ENCODE assay signal across 26 mouse cellular contexts in the genomic region with DNA sequence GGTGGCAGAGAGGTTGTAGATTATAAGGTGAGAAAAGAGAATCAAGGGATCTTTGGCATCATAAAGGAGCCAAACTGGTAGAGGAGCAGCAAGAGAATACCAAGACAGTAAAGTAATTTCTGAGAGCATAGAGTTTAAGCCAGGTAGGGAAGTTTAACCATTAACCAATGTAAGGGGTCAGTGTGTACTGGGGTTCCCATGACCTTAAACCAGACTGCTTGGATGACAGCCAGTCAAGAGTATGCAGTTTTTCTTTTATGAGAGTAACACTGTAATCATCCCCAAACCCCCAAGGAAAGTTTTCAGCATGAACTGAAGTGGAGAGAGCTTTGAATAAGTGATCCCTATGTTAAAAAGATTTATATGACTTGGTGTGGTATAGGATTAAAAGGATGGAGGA. TPM values are rescaled to one million over a fixed set of nuclear protein-coding genes. Genes with fewer than 3 reads are reported as not detected.
DNase-seq lines count a peak whose midpoint lies in the region; ATAC-seq and TF ChIP-seq lines count a peak whose summit lies in the region.
"Had no signal": no experiment of that assay in that cellular context is flagged by ENCODE, and none has a peak within 500 bp of the region (broad histone marks: within the 10 kb centered on the region; RNA-seq: fewer than 3 reads in every experiment).

No protein-coding gene starts in this region.

- no peaks in the 10 kb centered on the region for H3K27me3 ChIP-seq in kidney, embryonic 16.5 days (ENCODE audit: insufficient read depth, low read length)
- no peaks in the 10 kb centered on the region for H3K27me3 ChIP-seq in kidney, embryonic 14.5 days (ENCODE audit: control insufficient read depth, insufficient read depth, low read length)
- H3K27me3 ChIP-seq in intestine, embryonic 16.5 days (replicated peaks; ENCODE audit: control insufficient read depth, insufficient read depth, low read length), result no peaks in the 10 kb centered on the region
- no peaks in the 10 kb centered on the region for H3K27me3 ChIP-seq in heart, adult 2 months (ENCODE audit: control insufficient read depth, insufficient read depth, low read length)
- H3K27me3 ChIP-seq: embryonic facial prominence, embryonic 13.5 days; forebrain, embryonic 12.5 days; heart, embryonic 12.5 days had no signal

- no peaks in the 10 kb centered on the region for H3K9me3 ChIP-seq in kidney, embryonic 16.5 days (ENCODE audit: low read length)
- no peaks in the 10 kb centered on the region for H3K9me3 ChIP-seq in kidney, embryonic 14.5 days (ENCODE audit: control insufficient read depth, low read length)
- H3K9me3 ChIP-seq in intestine, embryonic 16.5 days (ENCODE audit: control insufficient read depth, low read length), result no peaks in the 10 kb centered on the region
- H3K9me3 ChIP-seq: embryonic facial prominence, embryonic 13.5 days; forebrain, embryonic 12.5 days; heart, embryonic 12.5 days; hindbrain, embryonic 10.5 days had no signal

- no peaks in the 10 kb centered on the region for H3K4me1 ChIP-seq in kidney, embryonic 16.5 days (ENCODE audit: insufficient read depth, low read length)
- H3K4me1 ChIP-seq in kidney, embryonic 14.5 days (ENCODE audit: control insufficient read depth, insufficient read depth, low read length), result no peaks in the 10 kb centered on the region
- no peaks in the 10 kb centered on the region for H3K4me1 ChIP-seq in intestine, embryonic 16.5 days (ENCODE audit: control insufficient read depth, insufficient read depth, low read length)
- no peaks in the 10 kb centered on the region for H3K4me1 ChIP-seq in heart, adult 2 months (ENCODE audit: control insufficient read depth, insufficient read depth, low read length)
- H3K4me1 ChIP-seq: embryonic facial prominence, embryonic 13.5 days; forebrain, embryonic 12.5 days; heart, embryonic 12.5 days; hindbrain, embryonic 10.5 days had no signal

- intact Hi-C loops in heart, adult 2 months (cut with DNase I), result no loop called here

- ATAC-seq in kidney, embryonic 16.5 days (ENCODE audit: low FRiP score, low TSS enrichment), result no peak
- ATAC-seq in kidney, embryonic 14.5 days (ENCODE audit: low FRiP score, low TSS enrichment), result no peak
- ATAC-seq in intestine, embryonic 16.5 days, result peak; percentile 44; the same call in 1 of the 2 replicates
- ATAC-seq: activated CD4-positive, CD25-positive, alpha-beta regulatory T cell, adult 4 months; forebrain, embryonic 16.5 days had no signal

- no peaks in the 10 kb centered on the region for H3K79me2 ChIP-seq in heart, adult 2 months (replicated peaks; ENCODE audit: control insufficient read depth, insufficient read depth, low read length)

- no peak overlapping the region for H3K9ac ChIP-seq in kidney, embryonic 16.5 days (replicated peaks; ENCODE audit: low read length)
- H3K9ac ChIP-seq in kidney, embryonic 14.5 days (ENCODE audit: low read depth, low read length), result no peak overlapping the region
- H3K9ac ChIP-seq in intestine, embryonic 16.5 days (ENCODE audit: low read depth, low read length), result no peak overlapping the region
- no peak overlapping the region for H3K9ac ChIP-seq in heart, adult 2 months (ENCODE audit: low read depth, low read length)
- H3K9ac ChIP-seq: embryonic facial prominence, embryonic 13.5 days; forebrain, embryonic 12.5 days; heart, embryonic 12.5 days had no signal

- TF ChIP-seq EP300 in heart, adult 2 months (IDR thresholded peaks at IDR 0.05; ENCODE audit: insufficient read depth, low read depth, low read length), result no peak

- no peak for TF ChIP-seq POLR2A in heart, adult 2 months (IDR thresholded peaks at IDR 0.05; ENCODE audit: insufficient read depth, low read depth, low read length)

- no peak overlapping the region for H3K4me2 ChIP-seq in kidney, embryonic 16.5 days (replicated peaks; ENCODE audit: low read depth, low read length)
- H3K4me2 ChIP-seq in kidney, embryonic 14.5 days (replicated peaks; ENCODE audit: low read depth, low read length), result no peak overlapping the region
- no peak overlapping the region for H3K4me2 ChIP-seq in intestine, embryonic 16.5 days (ENCODE audit: low read depth, low read length)
- H3K4me2 ChIP-seq: embryonic facial prominence, embryonic 13.5 days; forebrain, embryonic 12.5 days; heart, embryonic 12.5 days had no signal

- TF ChIP-seq CTCF in heart, adult 2 months (IDR thresholded peaks at IDR 0.05), result no peak

- H3K4me3 ChIP-seq in kidney, embryonic 16.5 days (ENCODE audit: low read length), result no peak overlapping the region
- H3K4me3 ChIP-seq in kidney, embryonic 14.5 days (ENCODE audit: low read length), result no peak overlapping the region
- H3K4me3 ChIP-seq in intestine, embryonic 16.5 days (ENCODE audit: low read length), result no peak overlapping the region
- H3K4me3 ChIP-seq in heart, adult 2 months, result no peak overlapping the region
- H3K4me3 ChIP-seq: embryonic facial prominence, embryonic 13.5 days; forebrain, embryonic 12.5 days; heart, embryonic 12.5 days; hindbrain, embryonic 10.5 days had no signal

- DNase-seq in kidney, adult 11 months, result peak; percentile 45
- peak; percentile 41 for DNase-seq in kidney, postnatal 10 days
- DNase-seq in heart, adult 2 months, result no peak
- DNase-seq in adrenal gland, adult 2 months, result no peak
- DNase-seq: adrenal gland, postnatal 25 days; cerebellum, adult 18-20 months; cerebellum, adult 9-11 months; cerebellum, postnatal 36 days; gastrocnemius, postnatal 14 days had no signal

- no peaks in the 10 kb centered on the region for H3K36me3 ChIP-seq in kidney, embryonic 16.5 days (ENCODE audit: insufficient read depth, low read length)
- H3K36me3 ChIP-seq in kidney, embryonic 14.5 days (ENCODE audit: control insufficient read depth, insufficient read depth, low read length), result no peaks in the 10 kb centered on the region
- H3K36me3 ChIP-seq in intestine, embryonic 16.5 days (ENCODE audit: control insufficient read depth, insufficient read depth, low read length), result no peaks in the 10 kb centered on the region
- no peaks in the 10 kb centered on the region for H3K36me3 ChIP-seq in heart, adult 2 months (ENCODE audit: control insufficient read depth, insufficient read depth, low read length)
- H3K36me3 ChIP-seq: embryonic facial prominence, embryonic 13.5 days; forebrain, embryonic 12.5 days; heart, embryonic 12.5 days; hindbrain, embryonic 10.5 days had no signal

- H3K27ac ChIP-seq in kidney, embryonic 16.5 days (ENCODE audit: low read length), result no peak overlapping the region
- no peak overlapping the region for H3K27ac ChIP-seq in kidney, embryonic 14.5 days (ENCODE audit: low read depth, low read length)
- H3K27ac ChIP-seq in intestine, embryonic 16.5 days (ENCODE audit: low read length), result no peak overlapping the region
- no peak overlapping the region for H3K27ac ChIP-seq in heart, adult 2 months
- H3K27ac ChIP-seq: embryonic facial prominence, embryonic 13.5 days; forebrain, embryonic 12.5 days; hindbrain, embryonic 10.5 days had no signal

RNA-seq across cellular contexts. Expression of gene Gng12, which starts 36.8 kb away (rescaled TPM):
- 111 and 119 TPM in 2 replicates for polyA plus RNA-seq in kidney, embryonic 16.5 days (2015; fragmentation: Nextera tagmentation; extraction: Ambion mirVana)
- 76.6 and 108 TPM in 2 replicates for polyA plus RNA-seq in kidney, embryonic 14.5 days (2014; fragmentation: Nextera tagmentation; extraction: Ambion mirVana)
- 165 and 186 TPM in 2 replicates for polyA plus RNA-seq in intestine, embryonic 16.5 days (2015; fragmentation: Nextera tagmentation; extraction: Ambion mirVana)
- total RNA-seq in heart, adult 2 months (2021), result 10 to 100 TPM; 34.4 to 35.6 TPM
- polyA plus RNA-seq in heart, adult 2 months (2012; rRNA removed), result 15.5 and 24.6 TPM in 2 replicates
- total RNA-seq in adrenal gland, adult 2 months (2021), result 10 to 100 TPM; 62.0 to 88.4 TPM
- polyA plus RNA-seq in adrenal gland, adult 2 months (2012; rRNA removed), result 5.8 and 7.6 TPM in 2 replicates

RNA-seq across cellular contexts. Expression of gene Vmn1r39, which starts 49.0 kb away (rescaled TPM):
- not detected in 2 replicates for polyA plus RNA-seq in kidney, embryonic 16.5 days (2015; fragmentation: Nextera tagmentation; extraction: Ambion mirVana)
- not detected in 2 replicates for polyA plus RNA-seq in kidney, embryonic 14.5 days (2014; fragmentation: Nextera tagmentation; extraction: Ambion mirVana)
- polyA plus RNA-seq in intestine, embryonic 16.5 days (2015; fragmentation: Nextera tagmentation; extraction: Ambion mirVana), result not detected in 2 replicates
- not detected for total RNA-seq in heart, adult 2 months (2021)
- polyA plus RNA-seq in heart, adult 2 months (2012; rRNA removed), result not detected in 2 replicates
- total RNA-seq in adrenal gland, adult 2 months (2021), result not detected
- polyA plus RNA-seq in adrenal gland, adult 2 months (2012; rRNA removed), result not detected in 2 replicates
- total RNA-seq: adrenal gland, adult 18-20 months; adrenal gland, postnatal 25 days; gastrocnemius, adult 18-20 months; gastrocnemius, postnatal 14 days; heart, adult 8-10 months; heart, postnatal 25 days; MEL had no signal
- polyA plus RNA-seq: activated CD4-positive, CD25-positive, alpha-beta regulatory T cell, adult 4 months; C2C12; embryonic facial prominence, embryonic 13.5 days; forebrain, embryonic 12.5 days; forebrain, embryonic 16.5 days; gonadal fat pad, adult 2 months; heart, embryonic 12.5 days; heart, embryonic 16.5 days; hindbrain, embryonic 10.5 days had no signal

Comparison
In these comparisons a context has a peak if more than half of its experiments do, and no peak if none do; other contexts are left out.
1. DNase-seq: peak in kidney, adult 11 months (single experiment) and kidney, postnatal 10 days (single experiment); none in heart, adult 2 months (0 of 2) and adrenal gland, adult 2 months (single experiment).